Mouse (Mus musculus): ENCODE measurements around the gene 1700029P11Rik. TPM values are rescaled to one million over a fixed set of nuclear protein-coding genes. Genes with fewer than 3 reads are reported as not detected.

Gene 1700029P11Rik
- polyA plus RNA-seq, 1 experiment: not detected

DNA sequence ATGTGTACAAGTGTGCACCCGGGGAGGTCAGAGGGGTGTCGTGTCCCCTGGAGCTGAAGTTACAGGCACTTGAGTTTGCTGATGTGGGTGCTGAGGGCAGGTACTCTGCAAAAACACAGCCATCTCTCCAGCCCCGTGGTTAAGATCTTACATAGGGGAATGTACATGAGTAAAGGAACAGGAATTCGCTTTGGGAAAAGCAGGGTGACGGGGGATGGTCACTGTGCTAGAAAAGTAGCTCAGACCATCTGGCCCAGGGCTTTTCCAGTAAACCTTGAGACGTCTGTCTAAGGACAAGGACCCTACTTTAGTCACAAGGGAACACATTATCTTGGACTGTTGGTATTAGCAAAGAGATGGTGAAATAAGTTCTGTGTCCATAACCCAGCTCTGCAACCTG lies 31.6 kb downstream of the 1700029P11Rik start:
- whole genome bisulfite sequencing: 84% methylated on average over 6 of the region's 6 CpGs
- peaks cover 8% of the 10 kb centered on the region; the same call in 1 of the 2 replicates for H3K4me1 ChIP-seq (ENCODE audit: control insufficient read depth, insufficient read depth, insufficient read length, low read length)
- no peak for TF ChIP-seq POLR2A (IDR thresholded peaks at IDR 0.05; ENCODE audit: low read depth, low read length)
- no peak for TF ChIP-seq CTCF (IDR thresholded peaks at IDR 0.05; ENCODE audit: extremely low read depth, insufficient read length, insufficient replicate concordance, low read depth, low read length)
- H3K36me3 ChIP-seq (ENCODE audit: control insufficient read depth, insufficient read depth, low read length): peaks cover 2% of the 10 kb centered on the region; the same call in 1 of the 2 replicates
- H3K27me3 ChIP-seq (ENCODE audit: control insufficient read depth, insufficient read depth, low read length): no peaks in the 10 kb centered on the region
- no peak overlapping the region for H3K27ac ChIP-seq (ENCODE audit: insufficient read depth, low read depth, low read length)
- no peak overlapping the region for H3K4me3 ChIP-seq (ENCODE audit: low read depth, low read length)

- 14% methylated on average over 9 of the region's 9 CpGs for WGBS
- TF ChIP-seq CTCF (IDR thresholded peaks at IDR 0.05; ENCODE audit: extremely low read depth, insufficient read length, insufficient replicate concordance, low read depth, low read length) (no peak), POLR2A (IDR thresholded peaks at IDR 0.05; ENCODE audit: low read depth, low read length) (no peak)
These were observed 34.5 kb downstream of the 1700029P11Rik start for GRCm38 (mm10) chr15:82014745-82015391.

GRCm38 (mm10) chr15:82015392-82016100 lies 35.2 kb downstream of the 1700029P11Rik start:
- no peaks in the 10 kb centered on the region for H3K27me3 ChIP-seq (ENCODE audit: control insufficient read depth, insufficient read depth, low read length)
- H3K27ac ChIP-seq (ENCODE audit: insufficient read depth, low read depth, low read length): peak overlapping the region; percentile 50
- TF ChIP-seq POLR2A (IDR thresholded peaks at IDR 0.05; ENCODE audit: low read depth, low read length) (no peak), CTCF (IDR thresholded peaks at IDR 0.05; ENCODE audit: extremely low read depth, insufficient read length, insufficient replicate concordance, low read depth, low read length) (peak; percentile 24; the same call in 1 of the 2 replicates)
- H3K36me3 ChIP-seq (ENCODE audit: control insufficient read depth, insufficient read depth, low read length): peaks cover 4% of the 10 kb centered on the region
- peaks cover 8% of the 10 kb centered on the region for H3K4me1 ChIP-seq (ENCODE audit: control insufficient read depth, insufficient read depth, insufficient read length, low read length)
- H3K4me3 ChIP-seq (ENCODE audit: low read depth, low read length): peak overlapping the region; percentile 78
- under 1% methylated on average over 39 of the region's 39 CpGs for WGBS

More at GRCm38 (mm10) chr15:82014745-82015391, 34.5 kb downstream of the 1700029P11Rik start:
- peak overlapping the region; percentile 50 for H3K27ac ChIP-seq (ENCODE audit: insufficient read depth, low read depth, low read length)
- peak overlapping the region; percentile 78 for H3K4me3 ChIP-seq (ENCODE audit: low read depth, low read length)
- peaks cover 2% of the 10 kb centered on the region; the same call in 1 of the 2 replicates for H3K36me3 ChIP-seq (ENCODE audit: control insufficient read depth, insufficient read depth, low read length)
- H3K27me3 ChIP-seq (ENCODE audit: control insufficient read depth, insufficient read depth, low read length): no peaks in the 10 kb centered on the region
- H3K4me1 ChIP-seq (ENCODE audit: control insufficient read depth, insufficient read depth, insufficient read length, low read length): peaks cover 8% of the 10 kb centered on the region

- H3K27ac ChIP-seq (ENCODE audit: insufficient read depth, low read depth, low read length): peak overlapping the region; percentile 58
- no peak for TF ChIP-seq CTCF (IDR thresholded peaks at IDR 0.05; ENCODE audit: extremely low read depth, insufficient read length, insufficient replicate concordance, low read depth, low read length)
- peak; percentile 84; the same call in 1 of the 2 replicates for TF ChIP-seq POLR2A (IDR thresholded peaks at IDR 0.05; ENCODE audit: low read depth, low read length)
- H3K4me1 ChIP-seq (ENCODE audit: control insufficient read depth, insufficient read depth, insufficient read length, low read length): peaks cover 8% of the 10 kb centered on the region
These were observed 35.9 kb downstream of the 1700029P11Rik start for GRCm38 (mm10) chr15:82016101-82016808.

DNA sequence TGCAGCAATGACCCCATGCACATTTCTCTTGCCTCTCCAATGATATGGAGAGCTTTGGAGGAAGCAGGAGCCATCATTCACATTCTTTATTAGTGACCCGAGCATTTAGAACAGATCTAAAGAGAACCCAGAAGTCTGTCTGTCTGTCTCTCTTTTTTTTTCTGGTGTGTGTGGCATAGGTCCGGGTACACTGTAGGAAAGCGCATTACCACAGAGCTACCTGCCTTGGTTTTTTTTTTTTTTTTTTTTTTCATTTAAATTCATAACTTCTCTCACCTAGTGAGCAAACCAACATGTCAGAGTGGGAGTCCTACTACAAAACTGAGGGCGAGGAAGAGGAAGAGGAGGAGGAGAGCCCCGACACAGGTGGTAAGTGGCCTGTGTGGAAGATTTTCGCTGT lies 36.5 kb downstream of the 1700029P11Rik start:
- TF ChIP-seq CTCF (IDR thresholded peaks at IDR 0.05; ENCODE audit: extremely low read depth, insufficient read length, insufficient replicate concordance, low read depth, low read length): no peak
- no peak for TF ChIP-seq POLR2A (IDR thresholded peaks at IDR 0.05; ENCODE audit: low read depth, low read length)
- WGBS: 3% methylated on average over 6 of the region's 6 CpGs
- H3K27ac ChIP-seq (ENCODE audit: insufficient read depth, low read depth, low read length): peak overlapping the region; percentile 58

More at GRCm38 (mm10) chr15:82016101-82016808, 35.9 kb downstream of the 1700029P11Rik start:
- H3K4me3 ChIP-seq (ENCODE audit: low read depth, low read length): peak overlapping the region; percentile 78
- no peaks in the 10 kb centered on the region for H3K27me3 ChIP-seq (ENCODE audit: control insufficient read depth, insufficient read depth, low read length)
- under 1% methylated on average over 53 of the region's 53 CpGs for WGBS
- peaks cover 4% of the 10 kb centered on the region for H3K36me3 ChIP-seq (ENCODE audit: control insufficient read depth, insufficient read depth, low read length)

GRCm38 (mm10) chr15:82017461-82017860 lies 37.1 kb downstream of the 1700029P11Rik start:
- TF ChIP-seq CTCF (IDR thresholded peaks at IDR 0.05; ENCODE audit: extremely low read depth, insufficient read length, insufficient replicate concordance, low read depth, low read length): no peak
- TF ChIP-seq POLR2A (IDR thresholded peaks at IDR 0.05; ENCODE audit: low read depth, low read length): no peak
- H3K36me3 ChIP-seq (ENCODE audit: control insufficient read depth, insufficient read depth, low read length): peaks cover 2% of the 10 kb centered on the region
- no peaks in the 10 kb centered on the region for H3K27me3 ChIP-seq (ENCODE audit: control insufficient read depth, insufficient read depth, low read length)
- 47% methylated on average over 4 of the region's 4 CpGs for WGBS
- no peak overlapping the region for H3K4me3 ChIP-seq (ENCODE audit: low read depth, low read length)
- H3K27ac ChIP-seq (ENCODE audit: insufficient read depth, low read depth, low read length): no peak overlapping the region
- peaks cover 8% of the 10 kb centered on the region for H3K4me1 ChIP-seq (ENCODE audit: control insufficient read depth, insufficient read depth, insufficient read length, low read length)

More for the DNA sequence above, 36.5 kb downstream of the 1700029P11Rik start:
- H3K36me3 ChIP-seq (ENCODE audit: control insufficient read depth, insufficient read depth, low read length): peaks cover 4% of the 10 kb centered on the region
- H3K4me1 ChIP-seq (ENCODE audit: control insufficient read depth, insufficient read depth, insufficient read length, low read length): peaks cover 8% of the 10 kb centered on the region
- peak overlapping the region; percentile 78 for H3K4me3 ChIP-seq (ENCODE audit: low read depth, low read length)
- no peaks in the 10 kb centered on the region for H3K27me3 ChIP-seq (ENCODE audit: control insufficient read depth, insufficient read depth, low read length)

All from small intestine, adult 2 months (tissue).